Mouse (Mus musculus): ENCODE data around the gene Otc. TPM values are rescaled to one million over a fixed set of nuclear protein-coding genes. Genes with fewer than 3 reads are reported as not detected.

Otc gene
- polyA plus RNA-seq, 1 experiment: not detected

DNA sequence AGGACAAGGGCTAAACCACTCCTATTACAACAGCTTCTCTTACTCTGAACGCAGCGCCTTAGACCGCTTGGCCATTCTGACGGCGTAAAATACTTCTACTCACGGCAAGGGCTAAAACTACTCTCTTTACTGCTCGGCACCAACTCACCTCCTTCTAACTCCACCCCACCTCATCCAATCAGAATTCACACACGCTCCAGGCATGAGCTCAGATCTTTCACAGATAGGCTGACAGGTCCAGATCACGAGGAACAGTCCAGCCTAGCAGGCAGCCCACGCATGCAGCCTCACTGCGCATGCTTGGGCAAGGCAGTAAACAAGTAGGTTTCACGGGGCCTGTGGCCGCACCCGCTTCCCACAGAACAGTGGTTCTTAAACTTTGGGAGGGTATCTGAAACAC, 45.2 kb downstream of the Otc start:
- H3K36me3 ChIP-seq (ENCODE audit: control insufficient read depth, insufficient read depth, low read length): no peaks in the 10 kb centered on the region
- no peaks in the 10 kb centered on the region for H3K4me1 ChIP-seq (ENCODE audit: control insufficient read depth, insufficient read depth, low read length)
- TF ChIP-seq POLR2A (IDR thresholded peaks at IDR 0.05; ENCODE audit: control insufficient read depth, low read depth, low read length) (no peak), CTCF (IDR thresholded peaks at IDR 0.05; ENCODE audit: control insufficient read depth, insufficient read depth, insufficient replicate concordance, low read depth, low read length) (no peak)
- no peaks in the 10 kb centered on the region for H3K27me3 ChIP-seq (ENCODE audit: control insufficient read depth, insufficient read depth, low read length)
- no peak overlapping the region for H3K27ac ChIP-seq (ENCODE audit: control insufficient read depth, insufficient read depth, low read depth, low read length)
- no peak overlapping the region for H3K4me3 ChIP-seq (ENCODE audit: control insufficient read depth, low read depth, low read length)

GRCm38 (mm10) chrX:10318176-10318575, 66.1 kb downstream of the Otc start:
- Histone ChIP-seq H3K36me3 (ENCODE audit: control insufficient read depth, insufficient read depth, low read length) (no peaks in the 10 kb centered on the region), H3K4me1 (ENCODE audit: control insufficient read depth, insufficient read depth, low read length) (no peaks in the 10 kb centered on the region)
- TF ChIP-seq CTCF (IDR thresholded peaks at IDR 0.05; ENCODE audit: control insufficient read depth, insufficient read depth, insufficient replicate concordance, low read depth, low read length) (no peak), POLR2A (IDR thresholded peaks at IDR 0.05; ENCODE audit: control insufficient read depth, low read depth, low read length) (no peak)

DNA sequence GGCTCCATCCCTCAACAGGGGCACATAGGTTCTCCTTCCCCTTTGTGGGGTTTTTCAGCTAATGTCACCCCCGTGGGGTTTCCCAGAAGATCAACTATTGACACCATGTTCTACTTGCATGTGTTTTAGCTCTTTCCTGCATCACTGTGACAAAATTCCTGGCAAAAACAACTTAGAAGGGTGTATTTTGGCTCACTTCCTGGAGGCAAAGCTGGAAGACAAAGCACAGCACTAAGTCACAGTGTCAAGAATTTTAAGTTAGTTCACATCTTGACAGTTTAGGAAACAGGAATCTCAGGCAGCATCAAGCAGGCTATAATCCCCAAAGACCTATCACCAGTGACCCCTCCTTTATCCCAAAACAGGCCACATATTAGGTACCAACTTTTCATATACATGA, 78.1 kb downstream of the Otc start:
- TF ChIP-seq POLR2A (IDR thresholded peaks at IDR 0.05; ENCODE audit: control insufficient read depth, low read depth, low read length) (no peak), CTCF (IDR thresholded peaks at IDR 0.05; ENCODE audit: control insufficient read depth, insufficient read depth, insufficient replicate concordance, low read depth, low read length) (no peak)
- Histone ChIP-seq H3K27ac (ENCODE audit: control insufficient read depth, insufficient read depth, low read depth, low read length) (no peak overlapping the region), H3K4me3 (ENCODE audit: control insufficient read depth, low read depth, low read length) (no peak overlapping the region), H3K27me3 (ENCODE audit: control insufficient read depth, insufficient read depth, low read length) (no peaks in the 10 kb centered on the region), H3K4me1 (ENCODE audit: control insufficient read depth, insufficient read depth, low read length) (no peaks in the 10 kb centered on the region), H3K36me3 (ENCODE audit: control insufficient read depth, insufficient read depth, low read length) (no peaks in the 10 kb centered on the region)

More at GRCm38 (mm10) chrX:10318176-10318575, 66.1 kb downstream of the Otc start:
- Histone ChIP-seq H3K4me3 (ENCODE audit: control insufficient read depth, low read depth, low read length) (no peak overlapping the region), H3K27me3 (ENCODE audit: control insufficient read depth, insufficient read depth, low read length) (no peaks in the 10 kb centered on the region), H3K27ac (ENCODE audit: control insufficient read depth, insufficient read depth, low read depth, low read length) (no peak overlapping the region)

DNA sequence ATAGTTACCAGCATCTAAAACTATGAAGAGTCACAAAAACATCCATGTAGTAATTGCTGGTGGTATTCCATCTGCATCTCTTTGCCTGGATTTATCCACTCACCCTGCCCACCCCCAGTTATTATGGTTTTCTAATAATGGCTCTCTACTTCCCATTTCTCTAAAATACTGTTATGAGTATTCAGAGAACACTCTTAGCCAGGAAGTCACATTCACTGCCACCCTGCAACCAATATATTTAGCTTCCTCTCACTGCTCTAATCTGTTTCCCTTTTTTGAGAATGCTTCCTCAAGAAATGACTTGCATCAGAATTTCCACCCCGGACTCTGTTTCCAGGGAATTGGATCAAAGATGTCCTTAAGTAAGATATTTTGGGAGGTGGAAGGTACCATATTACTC, 79.6 kb downstream of the Otc start:
- no peak overlapping the region for H3K4me3 ChIP-seq (ENCODE audit: control insufficient read depth, low read depth, low read length)
- TF ChIP-seq POLR2A (IDR thresholded peaks at IDR 0.05; ENCODE audit: control insufficient read depth, low read depth, low read length) (no peak), CTCF (IDR thresholded peaks at IDR 0.05; ENCODE audit: control insufficient read depth, insufficient read depth, insufficient replicate concordance, low read depth, low read length) (no peak)
- no peaks in the 10 kb centered on the region for H3K4me1 ChIP-seq (ENCODE audit: control insufficient read depth, insufficient read depth, low read length)
- no peaks in the 10 kb centered on the region for H3K36me3 ChIP-seq (ENCODE audit: control insufficient read depth, insufficient read depth, low read length)
- no peak overlapping the region for H3K27ac ChIP-seq (ENCODE audit: control insufficient read depth, insufficient read depth, low read depth, low read length)
- H3K27me3 ChIP-seq (ENCODE audit: control insufficient read depth, insufficient read depth, low read length): no peaks in the 10 kb centered on the region

DNA sequence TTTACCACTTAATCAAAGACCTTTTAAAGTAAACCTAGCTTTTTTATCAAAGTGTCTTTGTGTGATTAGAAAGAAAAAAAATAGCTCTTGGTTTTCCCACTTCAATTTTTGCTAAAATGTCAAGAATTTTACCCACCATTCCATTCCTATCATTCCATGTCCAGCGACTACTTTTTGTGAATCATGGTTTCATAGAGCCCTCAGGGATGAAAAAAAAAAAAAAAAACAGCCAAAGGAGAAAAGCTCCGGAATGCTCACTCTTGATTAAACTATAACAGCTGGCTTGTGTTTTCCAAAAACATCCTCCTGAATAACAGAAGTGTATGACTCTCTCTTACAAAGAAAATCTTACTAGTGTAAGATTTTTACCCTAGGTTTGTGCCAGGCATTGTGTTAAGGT, 84.7 kb downstream of the Otc start:
- Histone ChIP-seq H3K27me3 (ENCODE audit: control insufficient read depth, insufficient read depth, low read length) (no peaks in the 10 kb centered on the region), H3K4me1 (ENCODE audit: control insufficient read depth, insufficient read depth, low read length) (no peaks in the 10 kb centered on the region), H3K36me3 (ENCODE audit: control insufficient read depth, insufficient read depth, low read length) (no peaks in the 10 kb centered on the region), H3K4me3 (ENCODE audit: control insufficient read depth, low read depth, low read length) (no peak overlapping the region), H3K27ac (ENCODE audit: control insufficient read depth, insufficient read depth, low read depth, low read length) (no peak overlapping the region)
- TF ChIP-seq CTCF (IDR thresholded peaks at IDR 0.05; ENCODE audit: control insufficient read depth, insufficient read depth, insufficient replicate concordance, low read depth, low read length) (no peak), POLR2A (IDR thresholded peaks at IDR 0.05; ENCODE audit: control insufficient read depth, low read depth, low read length) (no peak)

DNA sequence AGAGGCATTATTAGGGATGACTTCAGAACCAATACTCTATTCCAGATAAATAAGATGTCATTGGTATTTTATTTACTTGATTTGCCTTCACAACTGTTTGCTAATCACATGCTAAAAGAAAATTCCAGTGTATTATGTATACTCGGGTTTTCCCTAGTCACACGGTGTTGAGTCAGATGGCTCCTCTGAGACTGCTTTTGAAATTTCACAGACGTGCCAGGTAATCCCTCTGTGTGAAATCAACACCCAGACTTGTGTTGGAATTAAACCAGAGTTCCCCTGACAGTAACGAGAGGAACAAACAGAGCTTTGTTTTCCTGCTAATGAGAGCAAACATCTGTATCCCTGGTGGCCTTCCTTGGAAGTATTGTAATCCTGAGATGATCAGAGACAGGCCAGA, 103.8 kb downstream of the Otc start:
- no peak overlapping the region for H3K27ac ChIP-seq (ENCODE audit: control insufficient read depth, insufficient read depth, low read depth, low read length)
- TF ChIP-seq CTCF (IDR thresholded peaks at IDR 0.05; ENCODE audit: control insufficient read depth, insufficient read depth, insufficient replicate concordance, low read depth, low read length) (no peak), POLR2A (IDR thresholded peaks at IDR 0.05; ENCODE audit: control insufficient read depth, low read depth, low read length) (no peak)
- no peak overlapping the region for H3K4me3 ChIP-seq (ENCODE audit: control insufficient read depth, low read depth, low read length)
- no peaks in the 10 kb centered on the region for H3K4me1 ChIP-seq (ENCODE audit: control insufficient read depth, insufficient read depth, low read length)
- H3K36me3 ChIP-seq (ENCODE audit: control insufficient read depth, insufficient read depth, low read length): no peaks in the 10 kb centered on the region
- H3K27me3 ChIP-seq (ENCODE audit: control insufficient read depth, insufficient read depth, low read length): no peaks in the 10 kb centered on the region

Other genes with a start within 250 kb of the Otc start
- 0.14 and 0.42 TPM in 2 replicates for gene Srpx, start 134.6 kb upstream of the Otc start, polyA plus RNA-seq (2012; rRNA removed)
- gene Rpgr, start 35.4 kb upstream of the Otc start, polyA plus RNA-seq (2012; rRNA removed): 8.9 and 12.4 TPM in 2 replicates
- gene Tspan7, start 232.9 kb downstream of the Otc start, polyA plus RNA-seq (2012; rRNA removed): 2.8 and 4.0 TPM in 2 replicates